10 mouse cellular contexts compared by ENCODE assay signal in the genomic region with DNA sequence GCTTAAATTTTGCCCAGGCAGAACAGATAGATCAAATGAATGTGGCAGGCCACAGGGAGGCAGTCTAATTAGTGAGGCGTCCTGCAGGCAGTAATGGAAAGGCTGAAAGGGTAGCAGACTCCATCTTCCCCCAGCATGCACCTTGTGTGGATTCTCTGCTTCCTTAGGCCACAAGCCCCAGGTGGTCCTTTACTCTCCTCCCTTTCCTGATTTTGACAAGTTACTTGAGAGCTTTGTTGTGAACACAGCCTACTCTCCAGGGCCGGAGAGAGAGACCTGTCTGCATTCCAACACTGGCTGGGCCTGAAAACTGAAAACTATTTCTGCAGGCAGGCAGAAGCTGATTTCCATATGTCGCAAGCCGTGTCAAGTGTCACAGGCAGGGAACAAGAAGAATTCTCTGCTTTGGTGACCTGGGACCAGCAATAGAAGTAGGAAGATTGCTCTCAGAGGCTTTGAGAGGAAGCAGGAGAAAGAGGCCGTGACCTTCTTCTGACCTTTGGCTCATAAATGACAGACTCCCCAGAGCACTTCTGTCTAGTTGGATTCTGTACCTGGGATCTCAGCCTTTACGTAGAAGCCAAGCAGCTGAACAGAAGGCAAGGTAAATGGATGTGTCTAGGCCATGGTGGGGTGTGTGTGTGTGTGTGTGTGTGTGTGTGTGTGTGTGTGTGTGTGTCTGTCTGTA.
DNase-seq lines count a peak whose midpoint lies in the region; ATAC-seq and TF ChIP-seq lines count a peak whose summit lies in the region.
"Had no signal": no experiment of that assay in that cellular context is flagged by ENCODE, and none has a peak within 500 bp of the region (broad histone marks: within the 10 kb centered on the region; RNA-seq: fewer than 3 reads in every experiment).

No protein-coding gene starts in this region.

- peak; percentile 3 for DNase-seq in kidney, adult 2 months
- no peak for DNase-seq in kidney, adult 11 months
- DNase-seq in embryo, embryonic 10.5 days (ENCODE audit: low spot score): peak; percentile 81
- DNase-seq in forelimb bud, embryonic 11.5 days (ENCODE audit: low read depth, low spot score): peak; percentile 67
- DNase-seq in midbrain, postnatal 0 days (ENCODE audit: low spot score): peak; percentile 18
- DNase-seq in right cerebral cortex, adult 18-20 months: no peak
- no peak for DNase-seq in thymus, adult 18-20 months
- DNase-seq: gastrocnemius, adult 2 months had no signal

- H3K4me3 ChIP-seq in kidney, adult 2 months (ENCODE audit: insufficient read depth, low read depth, low read length): no peak overlapping the region
- H3K4me3 ChIP-seq in midbrain, postnatal 0 days (ENCODE audit: low read depth, low read length): no peak overlapping the region
- H3K4me3 ChIP-seq: gastrocnemius, adult 2 months; megakaryocyte, embryonic 14.5 days had no signal

- no peak overlapping the region for H3K9ac ChIP-seq in midbrain, postnatal 0 days (replicated peaks; ENCODE audit: low read length, poor library complexity, severe bottlenecking)

- H3K4me1 ChIP-seq in kidney, adult 2 months (ENCODE audit: control insufficient read depth, insufficient read depth, low read length): no peaks in the 10 kb centered on the region
- H3K4me1 ChIP-seq in midbrain, postnatal 0 days (ENCODE audit: insufficient read depth, low read length): no peaks in the 10 kb centered on the region
- H3K4me1 ChIP-seq: megakaryocyte, embryonic 14.5 days had no signal

- no peak overlapping the region for H3K27ac ChIP-seq in kidney, adult 2 months (ENCODE audit: insufficient read depth, low read depth, low read length)
- no peak overlapping the region for H3K27ac ChIP-seq in midbrain, postnatal 0 days (ENCODE audit: low read depth, low read length)
- H3K27ac ChIP-seq: gastrocnemius, adult 2 months had no signal

- no peak for TF ChIP-seq POLR2A in kidney, adult 2 months (IDR thresholded peaks at IDR 0.05; ENCODE audit: low read depth, low read length)

- H3K4me2 ChIP-seq in midbrain, postnatal 0 days (ENCODE audit: low read depth, low read length, poor library complexity, severe bottlenecking): no peak overlapping the region

- WGBS in kidney, adult 2 months: 41% methylated on average over 6 of the region's 6 CpGs
- 40% methylated on average over 6 of the region's 6 CpGs for whole genome bisulfite sequencing in midbrain, postnatal 0 days

- no peaks in the 10 kb centered on the region for H3K36me3 ChIP-seq in kidney, adult 2 months (ENCODE audit: control insufficient read depth, insufficient read depth, low read length)
- H3K36me3 ChIP-seq in midbrain, postnatal 0 days (ENCODE audit: insufficient read depth, low read length): no peaks in the 10 kb centered on the region

- no peaks in the 10 kb centered on the region; the same call in 1 of the 2 replicates for H3K27me3 ChIP-seq in kidney, adult 2 months (replicated peaks; ENCODE audit: control insufficient read depth, insufficient read depth, low read length)
- H3K27me3 ChIP-seq in midbrain, postnatal 0 days (ENCODE audit: insufficient read depth, low read length): no peaks in the 10 kb centered on the region
- H3K27me3 ChIP-seq: megakaryocyte, embryonic 14.5 days had no signal

- no peak for ATAC-seq in midbrain, postnatal 0 days (ENCODE audit: low FRiP score)
- no peak for ATAC-seq in erythroid progenitor cell, adult 5-6 weeks (replicated peaks; ENCODE audit: low FRiP score, poor library complexity, severe bottlenecking)

- no peak for TF ChIP-seq CTCF in kidney, adult 2 months (conservative IDR thresholded peaks at IDR 0.05; ENCODE audit: insufficient read depth, insufficient read length, low read depth, low read length)
- TF ChIP-seq CTCF in midbrain, postnatal 0 days (IDR thresholded peaks at IDR 0.05): peak; percentile 46; the same call in 1 of the 2 replicates

- no peaks in the 10 kb centered on the region for H3K9me3 ChIP-seq in midbrain, postnatal 0 days (ENCODE audit: low read length)

Comparison
In these comparisons a context has a peak if more than half of its experiments do, and no peak if none do; other contexts are left out.
1. DNase-seq: peak in kidney, adult 2 months (single experiment), embryo, embryonic 10.5 days (single experiment), forelimb bud, embryonic 11.5 days (single experiment) and midbrain, postnatal 0 days (single experiment); none in kidney, adult 11 months (single experiment), right cerebral cortex, adult 18-20 months (single experiment) and thymus, adult 18-20 months (0 of 2).